Mouse (Mus musculus) erythroblast, embryonic 14.5 days (primary cell): ENCODE data around the gene Gm49368.

Experiments
- GATA1 ChIP-seq: IDR thresholded peaks from 2 replicates; pipeline ENCODE4 v1.6.1; 2012; ENCODE audit warnings: low read length, inconsistent platforms, mixed read lengths
- TAL1 ChIP-seq: IDR thresholded peaks from 3 replicates; pipeline ENCODE4 v1.6.1; 2012; ENCODE audit warnings: low read length, inconsistent platforms, mixed read lengths

- TF ChIP-seq TAL1, result no peak
- TF ChIP-seq GATA1, result no peak
Measured at GRCm38 (mm10) chr7:128154076-128154475, 91.6 kb downstream of the Gm49368 start, which contains the start of gene Itgad.
